Mouse (Mus musculus) liver, embryonic 16.5 days (tissue): Measurements from ENCODE around the gene Klhl11. TPM values are rescaled to one million over a fixed set of nuclear protein-coding genes. Genes with fewer than 3 reads are reported as not detected.

Experiments
- ATAC-seq: fragments of 200-750 bp; cut with Nextera tagmentation; 2 replicates; pipeline ENCODE4 v1.8.0; 2017; ENCODE audit warnings: low read depth, mild to moderate bottlenecking, moderate number of reproducible peaks, moderate library complexity
- H3K27ac ChIP-seq: fragments of 300-500 bp; sonication (generic); 2 replicates; pipeline ENCODE4 v1.5.1; 2014; ENCODE audit warnings: mild to moderate bottlenecking, low read length
- H3K27me3 ChIP-seq: fragments of 300-500 bp; sonication (generic); 2 replicates; pipeline ENCODE4 v1.6.1; 2014; ENCODE audit warnings: low read depth, low read length, mixed read lengths; ENCODE audit not compliant: control insufficient read depth, insufficient read depth
- H3K36me3 ChIP-seq: fragments of 300-500 bp; sonication (generic); 2 replicates; pipeline ENCODE4 v1.6.1; 2014; ENCODE audit warnings: mild to moderate bottlenecking; ENCODE audit not compliant: control insufficient read depth, insufficient read depth
- H3K4me1 ChIP-seq: fragments of 300-500 bp; sonication (generic); 2 replicates; pipeline ENCODE4 v1.6.1; 2014; ENCODE audit warnings: low read depth, low read length, mixed read lengths; ENCODE audit not compliant: control insufficient read depth
- H3K4me2 ChIP-seq: fragments of 300-500 bp; sonication (generic); 2 replicates; pipeline ENCODE4 v1.6.1; 2014; ENCODE audit warnings: low read depth, low read length, mixed read lengths
- H3K4me3 ChIP-seq: fragments of 300-500 bp; sonication (generic); 2 replicates; pipeline ENCODE4 v1.5.1; 2014; ENCODE audit warnings: low read depth, mild to moderate bottlenecking, low read length
- H3K9ac ChIP-seq: fragments of 300-500 bp; sonication (generic); 2 replicates; pipeline ENCODE4 v1.6.1; 2014; ENCODE audit warnings: low read depth, low read length
- H3K9me3 ChIP-seq: fragments of 300-500 bp; sonication (generic); replicated peaks from 2 replicates; pipeline ENCODE4 v1.6.1; 2016; ENCODE audit warnings: low read length; ENCODE audit not compliant: control insufficient read depth
- WGBS: fragments of 180-500 bp; shearing (Covaris S2); extraction: QIAGEN DNeasy Blood & Tissue Kit; methylation state at CpG from one replicate; pipeline ENCODE4 v1.1.7; 2014; ENCODE audit not compliant: insufficient replicate concordance; 5-methylcytosine and 5-hydroxymethylcytosine counted together
- polyA plus RNA-seq: library from polyadenylated mRNA; unstranded; fragments of >200 nt; fragmentation: Nextera tagmentation; extraction: Ambion mirVana; gene quantifications from 2 replicates; pipeline ENCODE4 v1.2.1, GENCODE M21; 2015

The Klhl11 gene
- polyA plus RNA-seq, 1 experiment from 2014 or later: 1.7 TPM

DNA sequence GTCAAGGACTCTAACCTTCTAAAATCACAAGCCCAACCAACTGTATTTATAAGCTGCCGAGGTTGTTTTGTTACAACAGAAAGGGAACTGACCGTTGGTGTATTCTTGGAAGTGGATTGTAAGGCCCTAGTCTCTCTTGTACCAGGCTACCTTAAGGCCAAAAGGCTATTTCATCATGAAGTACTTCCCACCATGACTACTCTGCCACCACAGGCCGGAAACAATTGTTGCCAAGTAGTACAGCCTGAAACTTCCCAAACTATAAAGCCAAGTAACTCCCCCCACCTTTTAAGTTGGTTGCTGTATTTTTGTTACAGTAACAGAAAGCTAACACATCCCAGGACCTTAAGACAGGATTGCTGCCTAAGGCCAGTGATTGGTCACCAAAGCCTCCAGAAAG lies 45.7 kb downstream of the Klhl11 start:
- Histone ChIP-seq H3K4me2 (no peak overlapping the region), H3K36me3 (no peaks in the 10 kb centered on the region), H3K27ac (no peak overlapping the region), H3K4me3 (no peak overlapping the region), H3K4me1 (no peaks in the 10 kb centered on the region; the same call in 1 of the 2 replicates), H3K27me3 (no peaks in the 10 kb centered on the region), H3K9me3 (no peaks in the 10 kb centered on the region), H3K9ac (no peak overlapping the region)
- ATAC-seq: no peak
- 56% methylated on average over 3 of the region's 3 CpGs for WGBS

DNA sequence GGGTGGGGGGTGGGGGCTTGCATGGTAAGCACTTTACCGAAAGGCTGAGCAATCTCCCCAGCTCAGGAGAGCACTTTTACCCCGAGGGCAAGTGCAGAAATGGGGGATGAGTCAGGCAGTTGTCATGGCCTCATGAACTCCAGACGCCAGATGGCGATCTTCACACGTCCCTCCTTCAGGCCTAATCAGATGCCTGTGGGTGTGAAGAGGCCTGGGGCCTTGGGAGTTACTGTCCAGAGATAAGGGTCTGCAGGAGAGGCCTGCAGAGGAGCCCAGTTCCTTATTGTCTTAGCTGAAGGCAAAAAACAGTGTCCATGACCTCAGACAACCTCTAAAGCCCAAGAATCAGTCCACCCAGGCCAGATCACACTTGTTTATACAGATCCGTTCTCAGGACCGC lies 46.7 kb downstream of the Klhl11 start:
- Histone ChIP-seq H3K27me3 (no peaks in the 10 kb centered on the region), H3K4me1 (no peaks in the 10 kb centered on the region; the same call in 1 of the 2 replicates), H3K27ac (no peak overlapping the region), H3K36me3 (no peaks in the 10 kb centered on the region), H3K9me3 (no peaks in the 10 kb centered on the region), H3K4me3 (no peak overlapping the region), H3K9ac (no peak overlapping the region), H3K4me2 (no peak overlapping the region)
- 29% methylated on average over 7 of the region's 7 CpGs for WGBS
- peak; percentile 41 for ATAC-seq

DNA sequence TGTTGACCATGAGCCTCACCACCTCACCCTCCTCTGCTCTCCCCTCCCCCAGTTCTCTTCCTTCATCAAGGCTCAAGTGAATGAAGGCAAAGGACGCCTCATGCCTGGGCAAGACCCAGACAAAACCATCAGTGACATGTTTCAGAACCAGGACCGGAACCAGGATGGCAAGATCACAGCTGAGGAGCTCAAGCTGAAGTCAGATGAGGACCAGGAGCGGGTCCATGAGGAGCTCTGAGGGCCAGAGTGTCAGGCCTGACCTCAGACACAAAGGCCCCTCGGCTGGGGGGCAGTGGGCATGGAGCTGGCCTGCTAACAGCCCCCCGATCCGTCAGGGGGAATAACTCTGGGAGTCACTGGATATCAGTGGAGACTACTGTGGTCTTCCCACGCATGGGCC lies 48.7 kb downstream of the Klhl11 start:
- H3K36me3 ChIP-seq: no peaks in the 10 kb centered on the region
- no peak overlapping the region for H3K4me3 ChIP-seq
- no peak overlapping the region for H3K27ac ChIP-seq
- no peaks in the 10 kb centered on the region for H3K27me3 ChIP-seq
- WGBS: 75% methylated on average over 7 of the region's 7 CpGs
- no peak overlapping the region for H3K9ac ChIP-seq
- H3K9me3 ChIP-seq: no peaks in the 10 kb centered on the region
- ATAC-seq: no peak
- no peaks in the 10 kb centered on the region; the same call in 1 of the 2 replicates for H3K4me1 ChIP-seq
- no peak overlapping the region for H3K4me2 ChIP-seq

DNA sequence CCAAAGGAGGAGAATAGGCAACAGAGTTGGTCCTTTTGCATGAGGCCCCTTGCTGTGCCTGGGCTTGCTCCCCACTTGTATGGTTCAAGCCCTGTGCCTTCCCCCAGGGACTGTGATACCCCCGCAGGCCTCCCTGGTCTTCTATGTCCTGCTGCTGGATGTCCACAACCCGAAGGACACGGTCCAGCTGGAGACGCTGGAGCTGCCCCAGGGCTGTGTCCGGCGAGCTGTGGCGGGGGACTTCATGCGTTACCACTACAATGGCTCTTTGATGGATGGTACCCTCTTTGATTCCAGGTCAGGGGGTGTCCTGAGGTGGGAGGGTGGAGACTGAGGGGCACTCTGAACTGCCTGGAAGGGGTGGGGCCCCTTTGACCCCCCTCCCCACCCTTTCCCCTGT lies 51.0 kb downstream of the Klhl11 start:
- no peak overlapping the region for H3K27ac ChIP-seq
- H3K9ac ChIP-seq: no peak overlapping the region
- peaks cover 6% of the 10 kb centered on the region for H3K27me3 ChIP-seq
- H3K9me3 ChIP-seq: no peaks in the 10 kb centered on the region
- H3K4me3 ChIP-seq: no peak overlapping the region
- no peak overlapping the region for H3K4me2 ChIP-seq
- no peaks in the 10 kb centered on the region; the same call in 1 of the 2 replicates for H3K4me1 ChIP-seq
- no peak for ATAC-seq
- H3K36me3 ChIP-seq: no peaks in the 10 kb centered on the region
- WGBS: 85% methylated on average over 8 of the region's 8 CpGs

DNA sequence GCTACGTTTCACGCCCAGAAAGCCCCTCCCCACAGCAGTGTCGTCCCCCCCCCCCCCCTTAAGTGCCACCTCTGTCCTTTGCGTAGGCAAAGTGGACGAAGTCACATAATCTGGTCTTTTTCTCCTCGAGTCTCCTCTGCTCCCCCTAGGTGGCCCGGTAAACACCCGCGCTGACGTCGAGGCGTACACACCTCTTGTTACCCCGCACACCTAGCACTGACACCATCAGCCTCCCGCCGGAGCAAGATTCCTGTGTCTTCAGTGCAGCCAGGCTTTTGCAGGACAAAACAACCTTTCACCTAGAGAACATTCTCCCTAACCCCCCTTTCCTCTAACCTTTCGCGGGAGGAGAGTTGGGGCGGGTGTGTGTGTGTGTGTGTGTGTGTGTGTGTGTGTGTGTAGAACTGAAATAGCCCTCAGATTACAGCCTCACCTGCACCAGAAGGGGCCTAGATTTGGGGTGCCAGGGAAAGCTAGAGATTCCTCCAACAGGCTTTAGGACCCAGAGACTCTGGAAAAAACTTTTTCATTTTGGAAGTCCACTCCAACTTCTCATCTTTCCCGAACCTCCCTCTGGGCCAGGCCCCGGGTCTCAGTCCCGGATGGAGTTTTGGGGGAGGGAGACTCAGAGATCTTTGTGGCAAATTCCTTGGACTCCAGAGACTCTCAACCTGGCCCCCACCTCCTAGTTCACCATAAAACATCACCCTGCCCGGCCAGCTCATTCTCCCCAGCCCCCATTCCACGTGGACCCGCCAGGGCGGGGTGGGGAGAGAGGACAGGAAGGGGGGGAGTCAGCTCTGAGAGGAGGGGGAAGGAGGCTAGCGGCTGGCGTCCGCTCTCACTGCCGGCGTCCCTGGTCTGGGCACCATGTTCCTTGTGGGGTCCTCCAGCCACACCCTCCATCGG lies 57.4 kb downstream of the Klhl11 start, which contains the start of gene Fkbp10:
TSS of gene Fkbp10 (plus strand) at position 784 of the 909 bp plus-strand sequence.
- H3K4me1 ChIP-seq: no peaks in the 10 kb centered on the region; the same call in 1 of the 2 replicates
- WGBS: 2% methylated on average over 31 of the region's 31 CpGs
- no peaks in the 10 kb centered on the region for H3K9me3 ChIP-seq
- H3K27me3 ChIP-seq: peaks cover 45% of the 10 kb centered on the region
- H3K4me3 ChIP-seq: peak within 1 kb of the TSS; percentile 60
- H3K27ac ChIP-seq: no peak within 1 kb of the TSS; the same call in 1 of the 2 replicates
- peak within 1 kb of the TSS; percentile 70 for H3K4me2 ChIP-seq
- peak; percentile 17; the same call in 1 of the 2 replicates for ATAC-seq
- H3K9ac ChIP-seq: peak within 1 kb of the TSS; percentile 45; the same call in 1 of the 2 replicates
- no peaks in the 10 kb centered on the region for H3K36me3 ChIP-seq

DNA sequence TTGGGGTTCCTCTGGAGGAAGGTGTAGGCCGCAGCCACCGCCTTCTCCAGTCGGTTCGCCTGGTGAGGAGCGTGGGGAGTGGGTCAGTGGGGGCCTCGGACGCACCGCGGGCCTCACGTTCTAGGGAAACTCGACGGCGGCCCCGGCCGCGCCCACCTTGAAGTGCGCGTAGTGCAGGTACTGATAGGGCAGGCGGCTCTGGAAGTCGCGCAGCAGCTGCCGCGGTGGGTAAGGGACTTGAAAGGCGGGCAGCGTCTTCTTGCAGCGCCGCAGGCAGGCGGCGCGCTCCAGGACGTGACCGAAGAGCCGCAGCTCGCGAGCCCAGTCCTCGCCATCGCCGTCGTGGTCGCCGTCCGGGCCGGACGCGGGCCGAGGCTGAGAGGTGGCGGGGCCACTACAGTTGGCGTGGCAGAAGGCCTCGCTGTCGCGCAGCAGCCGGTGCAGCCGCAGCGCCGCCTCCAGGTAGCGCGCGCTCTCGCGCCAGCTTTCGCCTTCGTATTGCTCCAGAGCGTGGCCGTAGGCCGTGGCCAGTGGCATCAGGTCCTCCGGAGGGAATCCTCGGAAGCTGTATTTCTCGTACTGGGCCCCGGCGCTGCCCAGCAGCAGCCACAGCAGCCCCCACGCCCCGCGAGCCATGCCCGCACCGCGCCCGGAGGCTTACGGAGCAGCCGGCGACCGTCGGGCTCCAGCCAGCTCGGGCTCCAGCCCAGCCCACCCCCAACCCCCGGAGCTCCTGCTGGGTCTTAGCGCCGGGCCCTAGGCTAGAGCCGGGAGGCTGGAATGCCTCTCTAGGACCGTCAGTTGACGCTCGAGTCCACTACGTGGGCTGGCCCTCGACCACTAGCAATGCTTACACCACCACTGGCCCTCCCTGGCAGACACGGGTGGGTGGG lies 58.3 kb downstream of the Klhl11 start, which contains the start of gene P3h4:
TSS of gene P3h4 (minus strand) at position 816 of the 893 bp plus-strand sequence.
- H3K27me3 ChIP-seq: peaks cover 45% of the 10 kb centered on the region
- peak within 1 kb of the TSS; percentile 60 for H3K4me3 ChIP-seq
- peak; percentile 83 for ATAC-seq
- no peaks in the 10 kb centered on the region for H3K36me3 ChIP-seq
- H3K9ac ChIP-seq: peak within 1 kb of the TSS; percentile 45; the same call in 1 of the 2 replicates
- no peak within 1 kb of the TSS; the same call in 1 of the 2 replicates for H3K27ac ChIP-seq
- WGBS: 4% methylated on average over 85 of the region's 93 CpGs
- H3K9me3 ChIP-seq: no peaks in the 10 kb centered on the region
- H3K4me2 ChIP-seq: peak within 1 kb of the TSS; percentile 70
- no peaks in the 10 kb centered on the region; the same call in 1 of the 2 replicates for H3K4me1 ChIP-seq

- 65% methylated on average over 11 of the region's 11 CpGs for WGBS
Observed at GRCm38 (mm10) chr11:100413541-100413940, 59.0 kb downstream of the Klhl11 start.

More at GRCm38 (mm10) chr11:100413541-100413940, 59.0 kb downstream of the Klhl11 start:
- Histone ChIP-seq H3K4me2 (peak overlapping the region; percentile 70), H3K4me1 (no peaks in the 10 kb centered on the region; the same call in 1 of the 2 replicates), H3K4me3 (peak overlapping the region; percentile 60; the same call in 1 of the 2 replicates), H3K27me3 (peaks cover 45% of the 10 kb centered on the region), H3K9me3 (no peaks in the 10 kb centered on the region), H3K27ac (no peak overlapping the region), H3K9ac (no peak overlapping the region), H3K36me3 (no peaks in the 10 kb centered on the region)
- no peak for ATAC-seq
